Mouse (Mus musculus) midbrain, postnatal 0 days (tissue): ENCODE data around the gene Emilin2. TPM values are rescaled to one million over a fixed set of nuclear protein-coding genes. Genes with fewer than 3 reads are reported as not detected.

Experiments
- ATAC-seq: fragments of 200-750 bp; cut with Nextera tagmentation; 2 replicates; pipeline ENCODE4 v1.8.0; 2017; ENCODE audit warnings: moderate number of reproducible peaks, mild to moderate bottlenecking, moderate TSS enrichment, moderate library complexity; ENCODE audit not compliant: low FRiP score
- DNase-seq: peaks from one replicate; pipeline ENCODE4 v3.0.0-alpha.2; 2015; ENCODE audit warnings: low spot score
- H3K27ac ChIP-seq: fragments of 300-500 bp; sonication (generic); 2 replicates; pipeline ENCODE4 v1.5.1; 2014; ENCODE audit warnings: low read depth, mild to moderate bottlenecking, low read length, mixed read lengths
- H3K27me3 ChIP-seq: fragments of 300-500 bp; sonication (generic); 2 replicates; pipeline ENCODE4 v1.6.1; 2014; ENCODE audit warnings: low read length, control low read depth, mixed read lengths; ENCODE audit not compliant: insufficient read depth
- H3K36me3 ChIP-seq: fragments of 300-500 bp; sonication (generic); 2 replicates; pipeline ENCODE4 v1.6.1; 2014; ENCODE audit warnings: low read length, control low read depth, mixed read lengths; ENCODE audit not compliant: insufficient read depth
- H3K4me1 ChIP-seq: fragments of 300-500 bp; sonication (generic); 2 replicates; pipeline ENCODE4 v1.6.1; 2014; ENCODE audit warnings: mild to moderate bottlenecking, control low read depth, antibody characterized with exemption, low read length, mixed read lengths; ENCODE audit not compliant: insufficient read depth
- H3K4me2 ChIP-seq: fragments of 300-500 bp; sonication (generic); 2 replicates; pipeline ENCODE4 v1.6.1; 2014; ENCODE audit warnings: low read depth, mild to moderate bottlenecking, low read length, mixed read lengths; ENCODE audit not compliant: poor library complexity, severe bottlenecking
- H3K4me3 ChIP-seq: fragments of 300-500 bp; sonication (generic); 2 replicates; pipeline ENCODE4 v1.5.1; 2014; ENCODE audit warnings: low read depth, mild to moderate bottlenecking, low read length, moderate library complexity
- H3K9ac ChIP-seq: fragments of 300-500 bp; sonication (generic); replicated peaks from 2 replicates; pipeline ENCODE4 v1.6.1; 2014; ENCODE audit warnings: mild to moderate bottlenecking, low read length, moderate library complexity, mixed read lengths; ENCODE audit not compliant: poor library complexity, severe bottlenecking
- H3K9me3 ChIP-seq: fragments of 300-500 bp; sonication (generic); 2 replicates; pipeline ENCODE4 v1.6.1; 2016; ENCODE audit warnings: low read length, control low read depth
- CTCF ChIP-seq: IDR thresholded peaks from 2 replicates; pipeline ENCODE4 v1.5.1; 2016; ENCODE audit warnings: antibody characterized with exemption, mild to moderate bottlenecking
- WGBS: fragments of 180-500 bp; shearing (Covaris S2); extraction: QIAGEN DNeasy Blood & Tissue Kit; methylation state at CpG from one replicate; pipeline ENCODE4 v1.1.7; 2014; 5-methylcytosine and 5-hydroxymethylcytosine counted together
- polyA plus RNA-seq: library from polyadenylated mRNA; unstranded; fragments of >200 nt; fragmentation: Nextera tagmentation; extraction: Ambion mirVana; gene quantifications from 2 replicates; pipeline ENCODE4 v1.2.1, GENCODE M21; 2015
- total RNA-seq: library from RNA; depleted of rRNA; stranded (reverse); fragments of >200 nt; gene quantifications from 2 replicates; pipeline ENCODE4 v1.2.3, GENCODE M21; 2014

The Emilin2 gene
- total and polyA plus RNA-seq, 2 experiments from 2014 or later: 0.93 to 1.9 TPM

GRCm38 (mm10) chr17:71314315-71314714 lies 2.5 kb upstream of the Emilin2 start:
- peaks cover 6% of the 10 kb centered on the region; the same call in 1 of the 2 replicates for H3K4me1 ChIP-seq
- no peaks in the 10 kb centered on the region for H3K36me3 ChIP-seq
- H3K9ac ChIP-seq: no peak overlapping the region
- H3K27me3 ChIP-seq: peaks cover 16% of the 10 kb centered on the region
- H3K9me3 ChIP-seq: no peaks in the 10 kb centered on the region
- TF ChIP-seq CTCF: no peak
- no peak overlapping the region for H3K4me2 ChIP-seq
- 76% methylated on average over 4 of the region's 4 CpGs for WGBS
- no peak overlapping the region for H3K4me3 ChIP-seq
- H3K27ac ChIP-seq: no peak overlapping the region
- DNase-seq (no peak), ATAC-seq (no peak)

GRCm38 (mm10) chr17:71310486-71311339 lies 1.1 kb downstream of the Emilin2 start:
- peak overlapping the region; percentile 63 for H3K4me3 ChIP-seq
- TF ChIP-seq CTCF: no peak
- peak; percentile 58 for ATAC-seq
- peak overlapping the region; percentile 52 for H3K9ac ChIP-seq
- H3K4me2 ChIP-seq: peak overlapping the region; percentile 100
- H3K36me3 ChIP-seq: no peaks in the 10 kb centered on the region
- H3K27me3 ChIP-seq: peaks cover 20% of the 10 kb centered on the region
- no peaks in the 10 kb centered on the region for H3K9me3 ChIP-seq
- DNase-seq: no peak
- H3K4me1 ChIP-seq: peaks cover 8% of the 10 kb centered on the region; the same call in 1 of the 2 replicates
- WGBS: under 1% methylated on average over 65 of the region's 67 CpGs
- no peak overlapping the region for H3K27ac ChIP-seq

- DNase-seq (no peak), ATAC-seq (0 out of 2 replicates have a peak, but pooled peaks have one; percentile 38)
- Histone ChIP-seq H3K27me3 (peaks cover 20% of the 10 kb centered on the region), H3K36me3 (no peaks in the 10 kb centered on the region), H3K4me3 (peak overlapping the region; percentile 63), H3K4me1 (peaks cover 8% of the 10 kb centered on the region; the same call in 1 of the 2 replicates), H3K27ac (no peak overlapping the region), H3K4me2 (peak overlapping the region; percentile 100), H3K9me3 (no peaks in the 10 kb centered on the region), H3K9ac (no peak overlapping the region; the same call in 1 of the 2 replicates)
- 5% methylated on average over 23 of the region's 23 CpGs for WGBS
- TF ChIP-seq CTCF: no peak
Observed at GRCm38 (mm10) chr17:71309711-71310485, 1.9 kb downstream of the Emilin2 start.

DNA sequence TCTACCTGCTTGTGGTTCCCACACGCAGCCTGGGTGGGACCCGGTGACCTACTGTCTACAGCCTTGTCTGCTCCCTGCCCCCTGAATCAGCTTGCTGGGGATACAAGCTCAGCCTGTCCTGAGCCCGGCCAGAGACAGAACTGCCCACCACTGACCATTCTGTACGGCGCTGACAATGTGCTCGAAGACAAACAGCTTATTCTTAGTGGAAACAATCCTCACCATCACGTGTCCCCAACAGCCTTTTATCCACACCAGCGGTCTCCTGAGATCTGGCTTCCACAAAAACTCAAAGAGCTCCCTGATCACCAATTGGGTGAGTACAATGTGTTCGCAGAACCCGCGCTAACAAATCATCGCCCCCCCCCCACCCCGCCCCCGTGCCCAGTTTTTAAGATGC lies 2.6 kb downstream of the Emilin2 start:
- WGBS: 13% methylated on average over 14 of the region's 14 CpGs
- Histone ChIP-seq H3K36me3 (no peaks in the 10 kb centered on the region), H3K4me3 (no peak overlapping the region), H3K27ac (no peak overlapping the region), H3K9me3 (no peaks in the 10 kb centered on the region), H3K4me2 (peak overlapping the region; percentile 22; the same call in 1 of the 2 replicates), H3K27me3 (peaks cover 20% of the 10 kb centered on the region), H3K9ac (no peak overlapping the region), H3K4me1 (peaks cover 8% of the 10 kb centered on the region; the same call in 1 of the 2 replicates)
- no peak for TF ChIP-seq CTCF
- DNase-seq: no peak
- ATAC-seq: no peak

DNA sequence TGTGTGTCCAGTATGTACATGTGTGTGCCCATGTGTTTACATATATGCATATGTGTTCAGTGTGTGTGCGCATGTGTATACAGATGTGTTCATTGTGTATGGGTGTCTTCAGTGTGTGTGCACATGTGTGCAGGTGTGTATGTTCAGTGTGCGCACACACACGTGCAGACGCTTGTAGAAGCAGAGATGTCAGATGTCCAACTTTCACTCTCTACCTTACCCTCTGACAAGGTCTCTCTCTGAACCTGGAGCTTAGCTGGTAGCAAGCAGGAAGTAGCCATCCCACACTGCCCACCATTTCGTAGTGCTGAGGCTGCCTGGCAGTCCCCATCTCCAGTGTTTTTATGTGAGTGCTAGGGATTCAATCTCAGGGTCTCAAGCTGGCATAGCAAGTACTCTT lies 3.5 kb downstream of the Emilin2 start:
- ATAC-seq (no peak), DNase-seq (no peak)
- peaks cover 8% of the 10 kb centered on the region; the same call in 1 of the 2 replicates for H3K4me1 ChIP-seq
- 90% methylated on average over 5 of the region's 5 CpGs for WGBS
- H3K27ac ChIP-seq: no peak overlapping the region
- no peak for TF ChIP-seq CTCF
- H3K4me2 ChIP-seq: no peak overlapping the region
- H3K4me3 ChIP-seq: no peak overlapping the region
- H3K9me3 ChIP-seq: no peaks in the 10 kb centered on the region
- H3K36me3 ChIP-seq: no peaks in the 10 kb centered on the region
- no peak overlapping the region for H3K9ac ChIP-seq
- peaks cover 20% of the 10 kb centered on the region for H3K27me3 ChIP-seq
